Mouse (Mus musculus) G1E (cell line): ENCODE measurements around the gene Arfgef3. TPM values are rescaled to one million over a fixed set of nuclear protein-coding genes. Genes with fewer than 3 reads are reported as not detected.
"Not testable (repeated sequence)": the region's sequence is repeated elsewhere in the genome, so short reads cannot be mapped to it uniquely, and the experiment has no call there.

Experiments
- ATAC-seq: 2 replicates; pipeline ENCODE4 v1.8.0; 2016; ENCODE audit warnings: mild to moderate bottlenecking; ENCODE audit not compliant: insufficient number of reproducible peaks, poor library complexity, low FRiP score, severe bottlenecking; ENCODE audit errors: extremely low read depth
- DNase-seq: peaks from one replicate; pipeline ENCODE4 v3.0.0; 2012; ENCODE audit warnings: low spot score
- H3K27me3 ChIP-seq: 2 replicates; pipeline ENCODE4 v1.6.1; 2012; ENCODE audit warnings: mild to moderate bottlenecking, low read length, inconsistent platforms; ENCODE audit not compliant: insufficient read depth
- H3K36me3 ChIP-seq: replicated peaks from 2 replicates; pipeline ENCODE3; 2012; ENCODE audit warnings: mild to moderate bottlenecking, inconsistent platforms
- H3K4me1 ChIP-seq: 2 replicates; pipeline ENCODE4 v1.6.1; 2012; ENCODE audit warnings: low read depth, low read length, inconsistent platforms, mixed read lengths; ENCODE audit not compliant: insufficient read depth
- H3K4me3 ChIP-seq: 2 replicates; pipeline ENCODE4 v1.5.1; 2012; ENCODE audit warnings: low read depth, mild to moderate bottlenecking, inconsistent platforms, low read length, moderate library complexity, mixed read lengths
- H3K9me3 ChIP-seq: replicated peaks from 2 replicates; pipeline ENCODE4 v1.6.1; 2012; ENCODE audit warnings: inconsistent platforms
- CTCF ChIP-seq: IDR thresholded peaks from 2 replicates; pipeline ENCODE4 v1.5.1; 2012; ENCODE audit warnings: low read depth, low read length, inconsistent platforms, mixed read lengths
- GATA1 ChIP-seq: IDR thresholded peaks from 2 replicates; pipeline ENCODE4 v1.6.1; 2012; ENCODE audit warnings: borderline replicate concordance, low read length, inconsistent platforms, mixed read lengths
- GATA2 ChIP-seq: IDR thresholded peaks from 2 replicates; pipeline ENCODE4 v1.6.1; 2012; ENCODE audit warnings: low read depth, low read length, inconsistent platforms, borderline replicate concordance
- POLR2AphosphoS5 ChIP-seq: IDR thresholded peaks from 2 replicates; pipeline ENCODE4 v1.6.1; 2012; ENCODE audit warnings: low read depth, low read length, inconsistent platforms; ENCODE audit not compliant: insufficient replicate concordance
- TAL1 ChIP-seq: conservative IDR thresholded peaks from 2 replicates; pipeline ENCODE4 v1.6.1; 2012; ENCODE audit warnings: low read depth, low read length, inconsistent platforms, mixed read lengths
- polyA plus RNA-seq: library from polyadenylated mRNA; stranded (reverse); fragments of >175 nt; gene quantifications from 2 replicates; pipeline ENCODE4 v1.2.3, GENCODE M21; 2012
- total RNA-seq, 2 experiments: library from RNA; stranded (forward) in 1 of 2; stranded (reverse) in 1 of 2; fragments of 200-1000 nt in 1 of 2; fragments of >200 nt in 1 of 2; fragmentation: Nextera tagmentation in 1 of 2; gene quantifications; 2 replicates each; pipeline ENCODE4 v1.2.3; 2014 to 2017

Arfgef3 gene
- total and polyA plus RNA-seq, 3 experiments, result 0.05 TPM; not detected in 2

GRCm38 (mm10) chr10:18597601-18598000, 146.1 kb downstream of the Arfgef3 start:
- ATAC-seq (no peak), DNase-seq (no peak)
- Histone ChIP-seq H3K4me1 (no peaks in the 10 kb centered on the region), H3K4me3 (no peak overlapping the region), H3K36me3 (no peaks in the 10 kb centered on the region), H3K9me3 (no peaks in the 10 kb centered on the region), H3K27me3 (no peaks in the 10 kb centered on the region; the same call in 1 of the 2 replicates)
- TF ChIP-seq GATA2, result no peak
- TF ChIP-seq GATA1, result no peak
- TF ChIP-seq CTCF, result no peak
- TF ChIP-seq TAL1, result no peak
- TF ChIP-seq POLR2AphosphoS5, result no peak

GRCm38 (mm10) chr10:18589455-18589854, 154.3 kb downstream of the Arfgef3 start:
- no peak overlapping the region for H3K4me3 ChIP-seq
- ATAC-seq (no peak), DNase-seq (no peak)

DNA sequence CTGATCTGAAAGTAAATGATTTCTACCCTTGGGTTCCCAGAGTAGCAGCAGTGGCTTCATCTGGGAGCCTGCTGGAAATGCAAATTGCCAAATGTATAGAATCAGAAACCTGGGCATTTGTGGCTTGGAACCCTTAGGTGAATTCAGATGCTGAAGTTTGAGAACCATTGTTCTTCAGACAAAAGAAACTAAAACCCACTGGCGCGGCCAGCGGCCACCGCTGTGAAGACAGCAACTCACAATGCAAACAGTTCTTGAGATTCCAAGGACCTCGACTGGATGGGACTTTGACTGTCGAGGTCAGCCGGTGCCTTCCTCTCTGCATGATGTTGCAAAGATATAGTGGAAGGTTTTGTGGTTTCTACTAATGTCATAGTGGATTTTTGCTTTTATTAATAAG, 159.6 kb downstream of the Arfgef3 start:
- no peak overlapping the region for H3K4me3 ChIP-seq
- no peak for TF ChIP-seq TAL1
- TF ChIP-seq CTCF, result no peak
- no peak for TF ChIP-seq POLR2AphosphoS5
- no peak for TF ChIP-seq GATA2
- no peak for TF ChIP-seq GATA1
- H3K27me3 ChIP-seq, result no peaks in the 10 kb centered on the region

More at GRCm38 (mm10) chr10:18589455-18589854, 154.3 kb downstream of the Arfgef3 start:
- no peaks in the 10 kb centered on the region for H3K27me3 ChIP-seq
- H3K9me3 ChIP-seq, result no peaks in the 10 kb centered on the region
- H3K36me3 ChIP-seq, result no peaks in the 10 kb centered on the region
- no peaks in the 10 kb centered on the region for H3K4me1 ChIP-seq
- TF ChIP-seq CTCF, result no peak
- TF ChIP-seq TAL1, result no peak
- TF ChIP-seq GATA2, result no peak
- TF ChIP-seq POLR2AphosphoS5, result no peak
- no peak for TF ChIP-seq GATA1

DNA sequence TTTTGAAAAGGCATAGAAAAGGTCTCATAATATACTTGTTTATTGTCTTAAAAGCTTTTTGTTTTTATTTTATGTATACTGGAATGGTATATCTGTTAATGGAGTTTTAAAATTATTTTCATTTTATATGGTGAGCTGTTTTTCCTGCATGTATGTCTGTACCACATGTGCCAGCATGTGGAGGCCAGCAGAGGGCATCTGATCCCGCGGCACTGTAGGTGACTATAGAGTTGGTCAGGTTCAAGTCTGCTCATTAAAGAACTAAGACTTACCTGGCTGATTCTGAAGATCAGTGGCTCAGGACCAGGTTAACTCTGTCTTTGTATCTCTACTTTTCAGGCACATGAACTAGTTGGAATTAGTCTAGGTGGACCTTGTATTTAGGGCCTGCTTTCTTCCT, 171.2 kb downstream of the Arfgef3 start:
- Histone ChIP-seq H3K27me3 (no peaks in the 10 kb centered on the region), H3K4me3 (no peak overlapping the region), H3K9me3 (no peaks in the 10 kb centered on the region), H3K4me1 (no peaks in the 10 kb centered on the region), H3K36me3 (no peaks in the 10 kb centered on the region)
- no peak for TF ChIP-seq POLR2AphosphoS5
- TF ChIP-seq GATA2, result no peak
- TF ChIP-seq CTCF, result no peak
- TF ChIP-seq TAL1, result no peak
- TF ChIP-seq GATA1, result no peak
- DNase-seq (no peak), ATAC-seq (no peak)

More for the DNA sequence above, 159.6 kb downstream of the Arfgef3 start:
- ATAC-seq (no peak), DNase-seq (no peak)
- Histone ChIP-seq H3K9me3 (no peaks in the 10 kb centered on the region), H3K4me1 (no peaks in the 10 kb centered on the region), H3K36me3 (no peaks in the 10 kb centered on the region)

- ATAC-seq (no peak; the same call in 1 of the 2 replicates), DNase-seq (no peak)
- Histone ChIP-seq H3K4me1 (no peaks in the 10 kb centered on the region), H3K9me3 (no peaks in the 10 kb centered on the region), H3K27me3 (peaks cover 3% of the 10 kb centered on the region; the same call in 1 of the 2 replicates), H3K36me3 (no peaks in the 10 kb centered on the region), H3K4me3 (no peak overlapping the region)
- TF ChIP-seq GATA2 (no peak), POLR2AphosphoS5 (no peak), GATA1 (no peak), TAL1 (no peak), CTCF (no peak)
Observed at GRCm38 (mm10) chr10:18562940-18563339, 180.8 kb downstream of the Arfgef3 start.

- H3K36me3 ChIP-seq, result no peaks in the 10 kb centered on the region
- no peak for TF ChIP-seq GATA2
- TF ChIP-seq TAL1, result no peak
- no peak for TF ChIP-seq POLR2AphosphoS5
- no peak for TF ChIP-seq GATA1
- TF ChIP-seq CTCF, result no peak
- peaks cover 3% of the 10 kb centered on the region; the same call in 1 of the 2 replicates for H3K27me3 ChIP-seq
- ATAC-seq, result no peak
- no peak overlapping the region for H3K4me3 ChIP-seq
- no peaks in the 10 kb centered on the region for H3K9me3 ChIP-seq
- DNase-seq, result no peak
- no peaks in the 10 kb centered on the region for H3K4me1 ChIP-seq
Observed at GRCm38 (mm10) chr10:18561445-18561844, 182.3 kb downstream of the Arfgef3 start.

- ATAC-seq, result not testable (repeated sequence)
Observed at GRCm38 (mm10) chr10:18559076-18559475, 184.7 kb downstream of the Arfgef3 start.

More at GRCm38 (mm10) chr10:18559076-18559475, 184.7 kb downstream of the Arfgef3 start:
- H3K4me1 ChIP-seq, DNase-seq, H3K27me3 ChIP-seq, H3K4me3 ChIP-seq, H3K9me3 ChIP-seq, H3K36me3 ChIP-seq: not testable (repeated sequence)
